Mouse (Mus musculus): ENCODE results near the gene Bcl9. TPM values are rescaled to one million over a fixed set of nuclear protein-coding genes. Genes with fewer than 3 reads are reported as not detected.

Gene Bcl9
- polyA plus RNA-seq, 2 experiments from 2014 or later: 2.4 to 4.8 TPM

DNA sequence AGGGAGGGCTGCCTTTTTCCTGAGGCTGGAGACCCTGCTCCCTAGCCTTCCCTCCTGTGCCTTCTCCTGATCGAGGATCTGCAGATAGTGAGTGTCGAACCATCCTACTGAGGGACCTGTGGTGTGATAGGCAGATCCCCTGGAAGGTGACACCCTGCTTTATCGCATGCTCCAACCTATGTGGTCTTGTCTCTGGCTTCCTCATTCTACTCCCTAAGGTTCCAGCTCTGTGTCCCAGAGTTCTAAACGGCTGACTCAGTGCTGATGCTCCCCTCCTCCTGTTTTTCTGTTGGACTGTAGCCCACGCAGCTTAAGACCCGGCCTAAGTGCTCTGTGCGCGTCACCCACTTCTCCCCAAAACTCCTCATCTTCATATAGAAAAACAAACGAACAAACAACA lies 65.9 kb downstream of the Bcl9 start:
- no peak for ATAC-seq

DNA sequence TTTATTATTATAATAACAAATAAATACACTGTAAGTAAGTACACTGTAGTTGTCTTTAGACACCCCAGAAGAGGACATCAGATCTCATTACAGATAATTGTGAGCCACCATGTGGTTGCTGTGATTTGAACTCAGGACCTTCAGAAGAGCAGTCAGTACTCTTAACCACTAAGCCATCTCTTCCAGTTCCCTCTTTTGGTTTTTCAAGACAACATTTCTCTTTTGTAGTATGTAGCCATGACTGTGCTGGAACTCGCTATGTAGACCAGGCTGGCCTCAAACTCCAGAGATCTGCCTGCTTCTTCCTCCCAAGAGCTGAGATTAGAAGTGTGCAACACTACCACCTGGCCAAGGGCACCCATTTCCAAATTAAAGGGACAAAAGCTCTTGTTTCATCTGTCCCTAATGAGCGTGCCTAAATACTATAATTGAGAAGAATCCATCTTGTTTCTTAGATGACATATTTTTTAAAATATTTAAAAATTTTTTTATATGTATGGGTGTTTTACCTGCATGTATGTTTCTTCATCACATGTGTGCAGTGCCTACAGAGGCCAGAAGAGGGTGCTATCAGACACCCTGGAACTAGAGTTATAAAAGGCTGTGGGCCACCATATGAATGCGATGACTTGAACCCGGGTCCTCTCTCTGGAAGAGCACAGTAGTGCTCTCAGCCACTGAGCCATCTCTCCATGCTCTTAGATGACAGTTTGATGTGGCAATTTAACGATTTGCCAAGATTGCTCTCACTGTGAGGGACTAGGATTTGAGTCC lies 66.9 kb downstream of the Bcl9 start:
- ATAC-seq: no peak

DNA sequence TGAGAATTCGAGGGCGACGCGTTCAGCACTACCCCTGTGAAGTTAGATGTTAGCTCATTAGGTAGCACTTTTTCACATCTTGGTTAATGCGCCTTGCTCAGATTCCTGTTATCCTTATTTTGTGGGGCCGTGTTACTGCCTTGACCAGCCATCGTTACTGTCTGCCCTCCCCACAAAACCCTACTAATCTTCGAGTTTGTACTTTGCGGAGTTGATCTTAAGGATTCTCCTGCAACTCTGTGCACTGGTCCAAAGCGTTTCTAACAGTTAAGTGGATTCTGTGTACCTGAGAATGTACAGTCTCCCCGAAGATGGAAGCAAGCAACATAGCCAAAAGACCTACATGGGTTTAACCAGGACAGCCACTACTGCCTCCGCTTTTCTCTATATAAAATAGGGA lies 69.3 kb downstream of the Bcl9 start:
- no peak for ATAC-seq

DNA sequence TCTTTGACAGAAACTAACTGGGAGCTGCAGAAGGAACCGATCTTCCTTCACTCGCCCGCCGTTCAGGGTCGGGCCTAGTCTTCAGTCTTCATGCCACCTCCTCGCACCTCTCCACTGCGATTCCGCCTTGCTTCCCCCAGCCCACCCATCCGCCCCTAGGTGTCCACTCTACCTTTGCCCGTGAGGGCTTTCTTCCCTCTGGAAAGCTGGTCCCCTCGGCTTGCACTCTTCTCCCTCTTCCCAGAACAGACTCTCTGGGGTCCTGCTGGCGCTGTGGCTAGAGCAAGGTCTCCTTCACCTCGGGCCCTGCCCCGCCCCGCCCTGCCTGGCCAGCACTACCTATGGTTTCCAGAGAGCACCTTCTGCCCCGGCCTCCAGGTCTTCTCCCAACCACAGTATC lies 69.7 kb downstream of the Bcl9 start:
- ATAC-seq: no peak

DNA sequence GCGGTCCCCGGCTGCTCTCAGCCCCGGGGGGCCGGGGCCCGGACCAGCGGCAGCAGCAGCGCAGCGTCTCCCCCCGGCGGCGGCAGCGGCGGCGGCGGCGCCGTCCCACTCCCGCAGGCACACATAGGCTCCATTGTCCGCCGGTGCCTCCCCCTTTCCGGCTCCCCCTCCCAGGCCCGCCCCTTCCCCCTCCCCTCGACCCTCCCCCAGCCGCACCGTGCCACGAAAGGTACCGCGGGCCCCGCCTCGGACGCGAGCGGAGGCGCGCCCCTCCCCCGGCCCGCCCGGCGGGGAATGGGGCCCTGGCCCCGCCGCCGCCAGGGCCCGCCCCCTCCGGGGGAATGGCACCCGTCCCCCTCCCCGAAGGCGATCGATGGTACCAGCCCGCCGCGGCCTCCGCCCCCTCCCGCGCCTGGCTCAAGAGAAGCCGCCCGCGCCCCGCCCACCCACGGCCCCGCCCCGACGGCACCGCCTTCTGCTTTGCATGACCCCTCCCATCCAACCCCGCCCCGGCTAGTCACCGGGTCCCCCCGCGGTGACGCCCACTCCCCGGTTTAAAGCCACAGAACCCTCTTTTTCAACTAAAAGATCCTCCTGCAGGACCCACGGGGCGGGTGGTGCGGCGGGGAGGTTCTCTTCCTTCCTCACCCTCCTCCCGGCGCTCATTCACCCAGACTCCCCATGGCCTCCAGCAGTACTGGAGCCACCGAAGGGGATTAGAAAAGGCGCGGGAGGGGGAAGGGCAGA lies 70.3 kb downstream of the Bcl9 start:
- peak; percentile 87 for ATAC-seq

DNA sequence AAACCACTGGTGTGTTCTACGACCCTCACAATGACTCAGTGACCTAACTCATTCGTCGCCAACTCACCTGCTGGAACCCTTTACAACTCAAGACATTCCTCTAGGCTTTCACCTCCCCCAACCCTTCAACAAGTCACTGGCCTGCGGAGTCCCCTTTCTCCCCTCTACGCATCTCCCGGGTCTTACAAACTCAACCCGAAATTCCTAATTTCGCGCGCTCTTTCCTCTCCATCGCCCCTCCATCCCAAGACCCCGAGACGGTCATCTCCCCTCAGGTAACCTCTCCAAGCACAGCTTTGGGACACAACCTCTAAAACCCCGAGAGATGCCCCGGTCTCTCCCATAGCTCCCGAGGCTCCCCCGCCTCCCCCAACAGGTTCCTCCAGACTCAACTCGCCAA lies 71.0 kb downstream of the Bcl9 start:
- ATAC-seq: no peak

DNA sequence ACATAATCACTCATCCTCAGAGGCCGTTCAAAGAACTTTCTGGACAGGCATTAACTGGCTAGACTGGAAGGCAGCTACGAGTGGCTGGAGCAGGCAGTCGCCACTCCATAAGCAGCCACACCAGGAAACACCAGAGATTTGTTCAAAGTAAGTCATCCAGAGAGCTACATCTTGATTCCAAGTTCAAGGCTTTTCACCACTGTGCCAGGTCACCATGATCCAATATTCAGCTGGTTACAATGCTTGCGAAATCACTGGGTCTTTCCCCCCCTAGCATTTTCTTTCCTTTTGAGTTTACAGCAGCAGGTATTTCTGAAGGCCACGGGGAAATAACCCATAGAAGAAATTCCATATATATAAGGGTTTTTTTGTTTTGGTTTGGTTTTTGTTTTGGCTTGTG lies 72.5 kb downstream of the Bcl9 start:
- ATAC-seq: no peak

DNA sequence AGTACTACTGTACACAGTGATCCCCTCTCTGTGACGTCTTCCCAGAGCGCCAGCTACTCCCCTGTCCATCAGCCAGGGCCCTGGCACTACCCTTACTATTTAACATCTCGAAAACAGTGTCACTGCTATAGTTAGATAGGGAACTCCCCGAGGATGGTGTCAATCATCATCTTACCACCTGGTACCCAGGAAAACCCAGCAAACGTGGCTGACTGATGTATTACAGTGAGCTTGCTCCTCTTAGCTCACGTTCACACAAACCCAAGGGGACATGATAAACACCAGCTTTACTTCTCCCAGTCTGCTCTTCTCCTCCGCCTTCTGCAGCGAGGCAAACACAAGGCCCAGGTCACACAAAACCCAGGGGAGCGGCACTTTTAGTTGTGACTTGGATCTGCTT lies 74.5 kb downstream of the Bcl9 start:
- ATAC-seq: no peak

DNA sequence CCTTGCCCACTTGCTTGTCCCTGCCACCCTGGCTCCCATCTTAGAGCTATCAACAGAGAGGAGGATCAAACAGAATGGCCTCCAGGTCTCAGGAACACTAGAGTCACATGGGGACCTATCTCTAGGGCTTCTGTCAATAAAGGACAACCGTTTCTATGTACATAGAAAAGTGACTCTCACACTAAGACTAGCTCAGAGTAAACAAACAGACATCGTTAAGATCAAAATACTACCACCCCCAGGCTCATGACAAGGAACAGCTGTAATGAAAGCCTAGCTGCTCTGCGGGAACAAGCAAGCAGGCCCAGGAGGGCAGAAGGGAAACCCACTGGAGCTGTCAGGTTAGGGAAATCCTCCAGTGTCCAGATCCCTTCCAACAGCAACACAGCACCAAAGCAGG lies 82.2 kb downstream of the Bcl9 start:
- ATAC-seq: no peak

DNA sequence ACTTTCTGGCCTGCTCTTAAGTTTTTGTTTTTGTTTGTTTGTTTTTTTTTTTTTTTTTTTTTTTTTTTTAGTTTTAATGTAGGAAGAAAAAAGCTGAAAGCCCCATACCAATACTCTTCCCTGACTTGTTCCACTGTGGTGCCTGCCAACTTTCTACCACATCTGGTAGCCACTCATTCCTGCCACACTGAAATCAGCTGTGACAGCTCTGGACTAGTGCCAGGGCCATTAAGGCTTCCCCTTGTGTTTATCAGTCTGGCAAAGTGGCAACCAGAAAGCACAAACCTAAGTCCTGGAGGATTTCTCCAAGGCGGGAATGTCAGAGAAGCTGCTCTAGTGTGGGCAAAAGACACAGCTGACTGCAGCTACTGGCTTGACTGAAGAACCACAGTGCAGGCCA lies 83.3 kb downstream of the Bcl9 start:
- no peak for ATAC-seq

DNA sequence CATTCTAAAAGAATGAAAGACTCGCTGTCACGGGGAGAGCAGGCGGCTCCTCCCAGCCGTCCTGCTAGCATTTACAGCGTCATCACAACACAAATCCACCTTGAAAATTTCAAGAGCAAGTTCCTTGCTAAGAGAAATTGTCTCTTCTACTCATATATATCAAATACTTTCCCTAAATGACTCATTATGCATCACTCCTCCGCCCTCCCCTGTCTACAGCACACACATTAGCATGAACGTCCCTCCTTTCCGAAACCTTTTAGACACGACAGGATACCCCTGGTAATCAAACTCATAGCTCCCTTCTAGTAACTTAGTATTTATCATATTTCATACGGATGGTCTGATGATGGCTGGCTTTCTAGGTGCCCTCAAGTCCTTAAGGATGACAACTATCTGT lies 83.8 kb downstream of the Bcl9 start:
- ATAC-seq: peak; percentile 40

DNA sequence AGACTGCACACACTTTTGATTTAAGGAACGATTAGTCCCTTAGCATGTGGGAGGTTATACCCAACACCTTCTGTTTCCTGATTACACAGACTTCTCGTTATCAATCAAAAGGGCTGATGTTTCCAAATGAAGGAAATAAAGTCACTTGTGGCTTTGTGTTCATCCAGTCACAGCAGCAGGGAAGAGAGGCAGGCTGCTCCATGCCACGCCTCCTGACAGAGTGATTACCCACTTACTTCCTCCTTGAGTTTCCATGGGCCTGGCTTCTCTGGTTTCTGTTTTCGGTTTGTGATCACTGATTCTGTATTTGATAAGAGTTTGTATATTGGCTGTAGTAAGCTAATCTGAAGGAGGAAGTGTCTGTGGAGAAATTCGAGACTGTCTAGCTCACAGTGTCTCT lies 86.5 kb downstream of the Bcl9 start:
- ATAC-seq: peak; percentile 81

DNA sequence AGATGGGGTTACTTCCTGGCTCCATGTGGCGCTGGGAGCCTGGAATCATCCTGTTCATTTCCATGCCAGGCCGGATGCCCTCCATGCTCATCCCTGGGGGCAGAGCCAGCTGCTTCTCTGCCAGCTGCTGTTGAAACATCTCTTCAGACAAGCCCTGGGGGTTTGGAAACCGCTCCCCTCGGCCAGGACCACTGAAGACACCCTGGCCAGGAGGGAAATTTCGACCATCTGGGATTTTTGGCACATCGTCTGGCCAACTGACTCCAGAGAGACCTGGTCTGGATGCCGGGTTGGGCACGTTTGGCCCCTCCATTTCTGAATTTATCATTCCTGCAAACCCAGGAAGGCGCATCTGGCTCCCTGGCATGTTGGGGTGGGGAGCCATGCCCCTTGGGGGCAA lies 88.4 kb downstream of the Bcl9 start:
- no peak for ATAC-seq

DNA sequence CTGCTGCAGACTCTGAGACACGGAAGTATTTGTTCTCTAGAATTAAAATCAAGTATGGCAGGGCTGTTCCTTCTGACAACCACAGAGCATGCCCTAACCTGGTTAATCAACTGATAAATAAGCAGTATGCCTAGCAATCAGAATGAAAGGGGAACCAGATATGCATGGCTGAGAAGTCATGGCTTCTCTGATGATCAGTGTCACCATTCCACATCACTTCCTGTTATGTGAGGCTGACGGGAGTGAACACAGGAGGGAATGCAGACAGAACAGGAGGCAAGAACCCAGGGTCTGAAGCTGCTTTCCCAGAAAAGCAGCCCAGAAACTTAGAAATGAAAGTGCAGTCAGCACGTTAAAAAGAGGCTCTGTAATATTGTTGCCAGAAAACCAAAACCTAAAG lies 91.2 kb downstream of the Bcl9 start:
- ATAC-seq: no peak

DNA sequence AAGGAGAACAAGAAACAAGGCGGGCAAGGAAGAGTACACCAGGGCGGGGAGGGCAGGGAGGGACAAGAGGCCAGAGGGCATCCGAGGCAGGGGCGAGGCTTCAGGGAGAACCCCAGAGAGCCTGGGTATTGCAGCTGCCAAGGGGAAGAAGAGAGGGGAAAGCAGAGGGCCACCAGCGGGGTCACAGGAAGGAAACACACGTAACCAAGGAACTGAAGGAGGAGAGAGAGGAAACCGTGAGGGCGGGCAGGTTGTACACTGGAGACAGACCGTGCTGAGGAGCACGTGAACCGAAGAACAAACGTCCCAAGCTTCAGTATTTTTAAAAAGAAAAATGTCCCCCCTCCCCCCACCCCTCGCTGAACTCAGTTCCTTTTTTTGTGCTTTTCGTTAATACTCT lies 93.8 kb downstream of the Bcl9 start:
- no peak for ATAC-seq

DNA sequence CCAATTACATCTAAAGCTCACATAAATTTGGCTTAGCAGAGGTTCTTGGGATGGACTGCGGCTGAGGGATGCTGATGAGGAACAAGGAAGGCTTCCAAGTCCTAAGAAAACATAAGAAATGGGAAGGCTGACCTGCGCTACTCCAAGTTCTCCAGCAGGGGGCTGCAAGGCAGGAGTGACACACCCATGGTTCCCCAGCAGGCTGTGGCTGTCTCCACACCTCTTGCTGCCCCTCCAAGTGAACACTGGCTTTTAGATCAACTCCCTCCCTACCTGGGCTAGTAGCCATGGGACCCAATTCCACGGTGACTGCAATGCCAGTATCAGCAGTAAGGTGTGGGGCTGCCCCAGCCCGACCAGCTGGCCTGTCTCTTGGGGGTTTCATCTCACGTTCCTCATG lies 95.8 kb downstream of the Bcl9 start:
- ATAC-seq: peak; percentile 56

DNA sequence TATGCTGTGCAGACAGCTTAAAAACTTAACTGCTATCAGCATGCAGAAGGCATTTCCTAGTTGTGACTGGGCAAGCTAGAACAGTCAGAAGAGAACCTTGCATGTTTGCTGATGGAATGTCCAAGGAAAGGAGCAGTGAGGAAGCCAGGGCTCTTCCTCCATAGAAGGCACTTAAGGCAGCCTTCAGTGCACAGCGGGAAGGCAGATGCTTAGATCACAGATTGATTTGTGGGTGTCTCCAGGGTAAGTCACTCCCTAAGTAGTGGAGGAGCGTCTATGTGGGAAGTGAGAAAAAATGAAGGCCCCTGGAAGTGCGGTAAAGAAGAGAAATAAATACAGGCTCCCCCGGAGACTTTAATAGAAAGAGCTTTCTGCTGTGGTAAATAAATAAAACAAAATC lies 98.5 kb downstream of the Bcl9 start:
- ATAC-seq: no peak

DNA sequence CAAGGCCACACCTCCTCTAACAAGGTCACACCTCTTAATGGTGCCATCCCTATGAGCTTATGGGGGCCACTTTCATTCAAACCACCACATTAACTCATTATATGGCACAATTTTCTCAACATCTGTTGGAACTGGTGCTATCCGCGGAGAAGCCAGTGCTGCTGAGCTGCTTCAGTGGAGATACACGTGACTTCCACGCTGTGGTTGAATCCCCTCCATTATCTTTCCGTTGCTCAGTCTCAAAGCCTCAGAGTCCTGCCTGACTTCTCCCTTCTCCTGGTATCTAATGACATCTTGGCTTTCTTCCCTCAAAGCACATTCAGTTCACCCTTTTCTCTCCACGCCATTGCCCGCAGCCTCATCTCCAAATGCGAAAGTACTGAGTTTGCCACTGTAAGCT lies 101.1 kb downstream of the Bcl9 start:
- no peak for ATAC-seq

DNA sequence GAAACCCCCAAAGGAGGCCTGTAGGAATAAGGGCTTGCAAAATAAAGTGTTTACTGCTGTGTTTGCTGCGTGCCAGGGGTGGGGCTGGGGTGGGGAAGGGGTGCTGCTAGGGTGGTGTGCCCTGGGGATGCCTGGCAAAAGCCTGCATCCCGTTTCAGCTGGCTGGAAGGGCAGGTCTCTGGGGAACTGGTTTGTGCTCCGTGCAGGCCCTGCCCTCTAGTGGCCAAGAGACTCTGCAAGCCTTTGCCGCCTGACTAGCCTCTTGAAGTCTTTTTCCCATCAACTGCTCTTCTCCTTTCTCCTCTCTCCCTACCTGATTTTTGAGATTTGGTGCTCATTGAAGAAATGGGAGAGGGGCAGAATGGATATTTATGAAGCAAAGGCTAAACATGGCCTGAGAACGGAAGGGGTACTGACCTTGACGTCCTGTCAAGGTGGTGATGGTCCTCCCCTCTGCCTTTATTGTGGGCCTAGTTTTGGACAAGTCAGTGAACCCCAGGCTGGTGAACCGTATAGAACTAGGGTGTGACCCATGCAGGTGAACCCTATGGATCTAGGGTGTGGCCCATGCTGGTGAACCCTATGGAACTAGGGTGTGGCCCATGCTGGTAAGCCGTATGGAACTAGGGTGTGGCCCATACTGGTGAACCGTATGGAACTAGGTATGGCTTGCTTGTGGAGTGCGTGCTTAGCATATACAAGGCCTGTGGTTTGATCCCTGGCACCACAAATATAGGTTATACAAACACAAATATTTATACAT lies 112.4 kb downstream of the Bcl9 start:
- peak; percentile 57 for ATAC-seq

DNA sequence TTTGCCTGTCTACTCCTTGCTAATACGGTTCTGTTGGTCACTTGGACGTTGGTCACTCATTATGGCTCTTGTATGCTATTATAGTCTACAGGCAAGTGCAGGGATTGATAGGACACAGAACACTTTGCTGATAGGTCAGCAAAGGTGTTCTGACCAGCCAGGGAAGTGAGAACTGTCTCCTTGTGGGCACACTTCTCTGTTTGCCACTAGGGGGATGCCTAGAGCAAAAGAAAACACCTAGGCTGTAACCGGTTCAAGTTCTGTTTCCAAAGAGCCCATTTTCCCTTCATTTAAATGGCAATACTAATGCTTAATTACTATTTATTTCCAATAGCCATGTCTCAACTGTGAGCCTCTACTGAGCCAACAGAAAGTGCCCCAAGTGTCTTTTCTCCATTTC lies 113.9 kb downstream of the Bcl9 start:
- ATAC-seq: no peak

DNA sequence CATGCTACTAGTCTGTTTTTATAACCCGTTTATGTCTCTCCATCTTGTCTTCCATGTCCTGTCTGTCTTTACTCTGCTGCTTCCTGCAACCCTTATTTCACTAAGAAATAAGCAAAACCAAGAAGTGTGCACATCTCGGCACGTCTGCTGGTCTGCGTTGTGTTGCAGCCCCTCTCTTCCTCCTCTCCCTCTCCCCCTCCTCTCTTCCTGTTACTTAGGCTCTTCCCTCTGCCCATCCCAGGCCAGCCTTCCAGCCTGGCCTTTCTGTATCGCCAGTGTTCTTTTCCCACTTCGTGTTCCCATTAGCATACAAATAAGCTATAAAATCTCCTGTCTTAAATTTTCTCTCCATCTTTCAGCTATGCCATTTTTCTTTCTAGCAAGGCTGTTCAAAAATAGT lies 117.2 kb downstream of the Bcl9 start:
- no peak for ATAC-seq

DNA sequence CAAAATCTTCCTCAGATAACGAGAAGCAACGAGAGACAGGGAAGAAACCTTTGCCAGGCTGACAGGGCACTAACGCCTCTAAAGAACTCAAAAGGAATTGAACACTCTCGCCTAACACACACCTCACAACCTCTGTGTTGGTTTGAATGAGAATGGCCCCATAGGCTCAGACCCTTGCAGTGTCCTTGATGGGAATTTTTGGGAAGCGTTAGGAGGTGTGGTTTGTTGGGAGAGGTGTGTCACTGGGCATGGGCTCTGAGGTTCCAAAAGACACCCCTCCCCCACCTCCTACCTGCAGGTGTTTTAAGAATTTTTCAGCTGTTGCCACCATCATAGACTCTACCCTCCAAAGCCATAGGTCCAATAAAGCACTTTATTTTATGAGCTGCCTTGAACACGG lies 118.8 kb downstream of the Bcl9 start:
- no peak for ATAC-seq

DNA sequence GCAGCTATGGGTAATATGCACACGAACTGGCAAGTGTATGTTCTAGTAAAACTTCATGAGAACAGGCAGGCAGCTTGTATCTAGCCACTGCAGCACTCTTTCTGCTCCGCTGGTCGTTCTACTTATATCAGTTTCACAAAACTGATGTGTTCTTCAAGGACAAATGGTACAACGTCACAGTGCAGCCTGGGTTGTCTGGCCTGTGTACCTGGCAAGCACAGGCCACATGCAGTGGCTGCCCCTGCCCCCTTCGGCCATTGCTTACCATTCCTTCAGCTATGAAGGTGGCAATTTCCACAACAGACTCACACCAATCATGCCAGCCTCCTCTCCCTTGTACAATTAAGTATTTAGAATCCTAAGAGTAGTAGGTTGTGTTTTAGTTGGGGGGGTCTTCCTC lies 125.1 kb downstream of the Bcl9 start:
- ATAC-seq: no peak

DNA sequence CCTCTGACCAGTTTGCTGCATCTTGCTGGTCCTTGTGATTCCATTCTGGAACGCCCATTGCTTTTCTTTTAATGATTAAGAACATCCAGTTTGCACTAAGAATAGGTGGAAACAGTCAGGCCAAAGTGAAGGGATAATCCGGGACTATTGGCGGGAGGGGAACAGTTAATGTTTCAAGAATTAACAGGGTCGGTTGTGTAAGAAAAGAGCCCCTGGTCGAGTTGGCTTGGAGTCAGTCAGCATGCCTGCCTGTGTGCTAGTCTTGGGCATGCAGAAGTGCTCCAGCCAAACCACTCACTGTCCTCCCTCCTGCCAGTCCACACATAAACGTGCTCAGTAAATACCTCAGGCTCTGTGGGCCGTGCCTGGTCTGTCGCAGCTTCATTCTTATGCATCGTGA lies 125.5 kb downstream of the Bcl9 start:
- no peak for ATAC-seq

All from CD4-positive, CD25-positive, alpha-beta regulatory T cell, adult 4 months (primary cell).